Mouse (Mus musculus): ENCODE measurements around the gene Nyap1.
"Not testable (repeated sequence)": the region's sequence is repeated elsewhere in the genome, so short reads cannot be mapped to it uniquely, and the experiment has no call there.

Nyap1 gene

GRCm38 (mm10) chr5:137745214-137746171 lies 4.1 kb upstream of the Nyap1 start, which contains the start of gene Tsc22d4:
Gene Tsc22d4, plus strand, starts transcription at chr5:137745730.
- peak; percentile 79 for DNase-seq (ENCODE audit: low read depth, low spot score)

DNA sequence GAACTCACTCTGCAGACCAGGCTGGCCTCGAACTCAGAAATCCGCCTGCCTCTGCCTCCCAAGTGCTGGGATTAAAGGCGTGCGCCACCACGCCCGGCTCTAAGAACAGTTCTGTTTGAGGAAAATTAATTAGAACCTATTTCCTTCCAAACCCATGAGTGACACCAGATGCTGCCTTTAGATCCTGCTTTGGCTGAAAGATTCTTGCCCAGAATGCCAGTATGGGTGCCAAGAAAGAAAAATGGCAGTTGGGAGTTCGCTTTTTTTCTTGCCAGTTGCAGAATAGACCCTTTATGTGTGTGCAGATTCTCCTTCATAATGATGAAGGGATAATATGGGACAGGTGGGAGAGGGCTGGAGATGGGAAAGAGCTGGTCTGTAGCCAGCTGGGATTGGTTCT lies 2.8 kb upstream of the Nyap1 start:
- DNase-seq (ENCODE audit: low read depth, low spot score), result no peak

- no peak for DNase-seq (ENCODE audit: low read depth, low spot score)
Observed at GRCm38 (mm10) chr5:137742836-137743235, 1.4 kb upstream of the Nyap1 start.

DNA sequence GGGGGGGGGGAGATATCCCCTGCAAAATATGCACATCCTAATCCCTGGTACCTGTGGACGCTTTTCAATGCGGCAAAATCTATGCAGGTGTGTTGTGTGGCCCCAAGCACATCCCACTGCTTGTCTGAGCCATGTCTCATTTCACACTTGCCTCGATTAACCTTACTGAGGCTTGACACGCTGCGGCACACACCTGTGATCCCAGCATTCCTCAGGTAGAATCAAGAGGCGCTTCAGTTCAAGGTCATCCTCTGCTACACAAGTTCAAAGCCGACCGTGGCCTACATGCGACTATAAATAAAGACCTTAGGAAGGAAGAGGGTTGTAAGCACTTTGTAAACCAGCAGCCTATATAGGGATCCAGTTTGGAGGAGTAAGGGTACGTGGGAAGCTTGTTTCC lies 641 bp upstream of the Nyap1 start:
- DNase-seq (ENCODE audit: low read depth, low spot score), result no peak

DNA sequence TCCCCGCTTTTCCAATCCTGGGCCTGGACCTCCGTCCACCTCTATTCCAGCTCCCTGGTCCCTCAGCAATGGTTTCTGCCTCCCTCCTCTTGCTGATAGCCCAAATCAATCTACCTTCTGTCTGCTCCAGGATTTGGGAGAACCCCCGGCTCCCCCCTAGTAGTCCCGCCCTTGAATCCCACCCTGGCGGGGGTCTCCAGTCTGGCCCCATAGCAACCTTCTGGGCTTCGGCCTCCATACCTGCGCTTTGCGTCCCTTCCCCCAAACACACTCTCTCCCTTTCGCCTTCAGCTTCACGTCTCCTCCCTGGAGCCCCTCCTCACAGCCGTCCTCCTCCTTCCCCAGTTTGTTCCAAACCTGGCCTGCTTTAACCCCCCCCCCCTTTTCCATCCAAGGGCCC lies 901 bp downstream of the Nyap1 start:
- DNase-seq (ENCODE audit: low read depth, low spot score), result no peak

DNA sequence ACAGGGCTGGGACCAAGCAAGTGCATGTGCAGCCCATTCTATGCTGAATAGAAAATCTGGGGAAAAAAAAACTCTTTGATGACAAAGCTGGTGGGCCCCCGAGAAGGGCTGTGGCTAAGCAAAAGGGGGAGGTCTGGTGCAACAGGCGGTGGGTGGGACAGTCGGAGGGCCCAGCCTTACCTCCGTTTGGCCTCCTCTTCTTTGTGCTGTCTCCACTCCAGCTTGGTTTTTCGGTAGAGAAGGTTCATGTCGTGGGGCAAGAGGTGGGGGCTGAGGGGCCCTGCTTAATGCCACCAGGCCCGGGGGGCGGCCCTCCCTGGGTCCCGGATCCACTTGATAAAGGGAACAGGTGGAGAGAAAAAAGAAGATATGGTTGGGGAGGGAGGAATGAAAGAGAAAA lies 1.9 kb downstream of the Nyap1 start:
- DNase-seq (ENCODE audit: low read depth, low spot score), result no peak

DNA sequence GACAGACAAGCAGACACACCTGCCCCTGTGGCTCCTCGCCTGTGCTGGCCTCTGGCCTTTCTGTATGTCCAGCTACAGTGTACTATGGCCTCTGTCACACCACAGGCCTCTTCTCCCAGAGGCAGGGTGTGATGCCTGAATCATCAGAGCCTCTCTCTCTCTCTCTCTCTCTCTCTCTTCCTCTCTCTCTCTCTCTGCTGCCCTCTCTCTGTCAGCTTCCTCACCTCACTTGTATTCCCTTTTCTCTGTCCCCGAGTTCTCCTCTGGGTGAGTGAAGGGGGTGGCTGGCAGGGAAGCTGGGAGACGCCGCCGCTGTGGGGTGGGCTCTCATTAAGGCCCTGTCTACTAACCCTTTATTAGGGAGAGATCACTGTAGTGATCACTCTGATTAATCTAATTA lies 2.9 kb downstream of the Nyap1 start:
- DNase-seq (ENCODE audit: low read depth, low spot score), result no peak

DNA sequence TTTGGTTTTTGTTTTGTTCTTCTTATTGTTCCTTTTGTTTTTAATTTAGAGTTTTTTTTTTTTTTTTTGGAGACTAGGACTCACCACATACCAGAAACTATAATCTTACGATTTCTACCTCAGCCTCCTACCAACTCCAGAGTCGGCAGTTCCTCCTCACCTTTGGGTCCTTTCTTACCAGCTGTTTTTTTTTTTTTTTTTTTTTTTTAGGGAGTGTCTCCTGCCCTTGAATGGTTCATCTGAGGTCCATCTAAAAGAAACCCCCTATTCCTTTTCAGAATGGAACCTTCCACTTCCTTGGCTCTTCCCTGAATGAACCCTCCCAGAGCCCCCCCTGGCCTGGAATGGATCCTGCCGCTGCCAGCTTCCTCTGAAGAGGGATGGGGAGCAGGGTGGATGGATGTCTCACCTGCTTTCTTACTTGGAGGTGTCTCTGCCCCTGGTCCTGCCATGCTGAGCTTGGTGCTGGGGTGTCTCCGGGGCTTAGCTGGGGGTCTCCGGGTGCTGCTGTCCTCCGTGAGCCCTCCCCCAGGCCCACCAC lies 3.9 kb downstream of the Nyap1 start:
- DNase-seq (ENCODE audit: low read depth, low spot score), result no peak

DNA sequence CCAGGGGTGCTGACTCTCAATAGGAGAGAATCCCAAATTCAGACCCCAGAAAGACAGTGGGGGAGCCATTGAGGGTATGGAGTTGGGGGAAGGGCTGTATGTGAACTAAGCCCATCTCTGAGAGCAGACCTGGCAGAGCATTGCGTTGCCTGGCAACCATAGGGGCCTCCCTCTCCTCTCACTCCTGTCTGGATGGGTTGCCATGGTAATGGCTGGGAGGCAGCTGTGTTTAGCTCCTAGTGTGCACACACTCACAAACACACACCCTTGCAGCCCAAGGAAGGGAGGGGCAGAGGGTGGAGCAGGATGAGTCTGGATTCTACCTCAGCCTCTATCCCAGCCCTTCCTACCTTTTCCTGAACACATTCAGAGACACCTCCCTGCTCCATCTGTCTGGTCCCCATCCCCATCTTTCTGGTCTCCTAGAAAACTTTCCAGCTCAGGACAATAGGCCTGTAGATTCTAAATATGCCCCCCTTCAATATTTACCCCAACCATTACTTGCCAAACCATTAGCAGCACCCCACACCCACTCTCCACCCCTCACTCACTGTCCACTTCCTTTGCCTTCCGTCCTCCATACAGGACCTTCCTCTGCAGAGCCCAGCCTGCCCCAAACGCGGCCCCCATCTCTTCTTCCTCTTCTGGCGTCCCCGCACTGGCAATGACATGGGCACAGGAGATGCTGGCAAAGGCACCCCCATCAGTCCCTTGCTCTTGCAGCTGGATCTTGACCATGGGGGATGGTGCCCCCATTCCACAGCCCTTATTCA lies 6.9 kb downstream of the Nyap1 start:
- peak; percentile 71 for DNase-seq (ENCODE audit: low read depth, low spot score)

DNA sequence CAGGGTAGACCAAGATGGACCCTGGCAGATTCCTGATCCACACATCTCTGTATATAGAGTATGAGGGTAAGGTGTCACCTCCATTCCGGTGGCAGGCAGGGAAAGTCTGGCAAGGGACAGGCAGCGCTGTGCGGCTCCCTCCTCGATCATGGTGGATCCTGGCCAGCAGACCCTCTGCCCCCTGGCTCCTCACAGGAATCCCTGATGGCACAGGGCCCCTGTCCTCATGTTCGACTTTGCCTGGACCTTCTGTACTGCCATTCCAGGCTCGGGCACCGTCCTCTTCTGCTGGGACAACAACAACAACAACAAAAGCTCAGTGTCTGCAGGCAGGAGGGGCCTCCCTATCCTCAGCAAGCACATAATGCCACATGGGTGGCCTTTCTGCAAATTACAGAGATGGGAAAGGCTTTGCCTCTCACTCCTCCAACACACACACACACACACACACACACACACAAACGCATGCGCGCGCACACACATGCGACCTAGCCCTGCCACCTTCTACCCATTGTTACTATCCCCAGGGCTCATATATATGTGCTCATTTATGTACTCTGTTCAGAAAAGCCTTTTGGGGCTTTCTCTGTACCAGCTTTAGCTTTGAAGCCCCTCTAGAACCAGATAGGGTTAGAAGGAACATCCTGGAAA lies 7.6 kb downstream of the Nyap1 start:
- no peak for DNase-seq (ENCODE audit: low read depth, low spot score)

GRCm38 (mm10) chr5:137726767-137727166 lies 14.6 kb downstream of the Nyap1 start:
- no peak for DNase-seq (ENCODE audit: low read depth, low spot score)

- no peak for DNase-seq (ENCODE audit: low read depth, low spot score)
Observed at GRCm38 (mm10) chr5:137723840-137724239, 17.6 kb downstream of the Nyap1 start.

DNA sequence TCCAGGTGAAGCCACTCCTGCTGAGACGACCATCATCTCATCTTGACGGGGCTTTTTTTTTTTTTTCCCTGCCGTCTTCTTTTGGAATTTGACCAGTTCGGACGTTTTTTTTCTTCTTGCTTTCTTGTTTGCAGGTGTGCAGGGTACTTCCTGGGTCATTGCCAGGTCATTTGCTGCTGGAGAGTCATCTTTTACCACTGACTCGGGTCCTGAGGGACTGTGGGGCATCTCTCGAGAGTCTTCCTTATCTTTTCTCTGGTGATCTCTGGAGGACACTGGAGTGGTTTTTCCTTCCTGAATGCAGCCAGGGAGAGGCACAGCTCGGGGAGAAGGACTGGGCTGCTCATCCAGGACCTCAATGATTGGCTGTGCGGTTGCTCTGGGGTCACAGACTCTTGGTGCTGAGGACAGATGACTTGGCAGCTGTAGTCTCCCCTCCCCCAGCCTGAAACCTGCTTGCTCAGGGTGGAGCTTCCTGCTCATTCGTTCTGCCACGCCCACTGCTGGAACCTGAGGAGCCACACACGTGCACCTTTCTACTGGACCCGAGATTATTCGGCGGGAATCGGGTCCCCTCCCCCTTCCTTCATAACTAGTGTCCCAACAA lies 20.7 kb downstream of the Nyap1 start:
- not testable (repeated sequence) for DNase-seq (ENCODE audit: low read depth, low spot score)

GRCm38 (mm10) chr5:137719088-137719487 lies 22.3 kb downstream of the Nyap1 start:
- DNase-seq (ENCODE audit: low read depth, low spot score), result no peak

DNA sequence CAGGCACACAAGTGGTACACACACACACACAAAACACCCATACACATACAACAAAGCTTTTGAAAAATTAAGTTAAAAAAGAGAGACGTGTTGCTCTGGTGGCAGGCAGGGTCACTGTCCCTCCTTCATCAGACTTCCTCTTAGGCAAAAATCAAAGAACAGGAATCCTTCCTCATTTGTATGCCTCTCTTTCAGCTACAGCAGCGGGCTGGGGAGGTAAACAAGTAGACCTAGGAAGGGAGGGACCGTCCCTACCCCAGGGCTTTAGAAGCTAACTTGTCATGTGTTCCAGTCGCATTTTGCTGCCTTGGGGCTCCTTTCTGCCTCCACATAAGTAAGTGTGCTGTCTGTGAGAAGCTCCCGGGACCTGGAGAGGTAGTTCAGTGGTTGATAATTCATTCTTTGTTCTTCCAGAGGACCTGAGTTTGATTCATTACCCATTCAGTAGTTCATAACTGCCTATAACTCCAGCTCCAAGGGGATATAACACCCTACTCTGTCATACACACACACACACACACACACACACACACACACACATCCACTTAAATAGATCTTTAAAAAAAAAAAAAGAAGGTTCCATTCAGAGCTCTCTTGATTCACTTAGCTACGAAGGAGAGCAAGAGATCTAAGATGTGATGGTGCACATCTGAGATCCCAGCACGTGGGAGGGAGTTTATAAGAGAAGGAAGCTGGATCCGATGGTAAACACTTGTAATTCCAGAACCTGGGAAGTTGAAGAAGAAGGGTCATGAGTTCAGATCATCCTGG lies 23.2 kb downstream of the Nyap1 start:
- DNase-seq (ENCODE audit: low read depth, low spot score), result no peak

DNA sequence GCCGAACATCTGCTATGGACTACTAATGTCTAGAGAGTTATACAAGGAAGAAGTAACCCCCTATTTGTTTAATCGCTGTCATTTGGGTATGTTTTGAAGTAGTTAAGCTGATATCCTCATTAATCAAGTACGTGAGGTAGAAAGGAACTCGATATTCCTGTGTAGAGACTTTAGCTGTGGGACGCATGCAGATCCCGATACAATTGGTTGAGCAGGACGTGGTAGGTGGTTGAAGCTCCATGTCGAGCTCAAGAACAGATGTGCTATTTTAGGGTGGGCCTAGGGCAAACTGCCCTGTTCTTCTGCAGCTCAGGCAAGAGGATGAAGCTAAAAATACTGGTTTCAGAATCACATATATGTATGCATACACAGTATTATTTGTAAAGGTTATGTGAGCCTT lies 25.7 kb downstream of the Nyap1 start:
- DNase-seq (ENCODE audit: low read depth, low spot score), result no peak

DNA sequence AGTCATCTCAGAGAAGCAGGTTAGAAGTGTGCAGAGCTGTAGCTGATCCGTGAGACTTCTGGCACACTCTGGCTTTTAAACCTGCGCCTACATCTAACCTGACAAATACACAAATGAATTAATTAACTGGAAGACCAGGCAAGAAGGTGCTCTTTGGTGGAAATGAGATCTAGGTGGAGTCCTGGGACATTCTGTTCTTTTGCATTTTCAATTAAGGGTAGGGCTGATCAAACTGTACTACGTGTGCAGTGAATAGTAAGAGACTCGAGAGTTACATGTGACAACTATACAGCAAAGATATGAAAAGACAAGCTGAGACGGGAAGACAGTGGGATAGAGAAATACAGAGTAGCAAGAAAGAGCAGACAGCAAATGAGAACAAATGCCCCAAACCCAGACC lies 28.0 kb downstream of the Nyap1 start:
- no peak for DNase-seq (ENCODE audit: low read depth, low spot score)

DNA sequence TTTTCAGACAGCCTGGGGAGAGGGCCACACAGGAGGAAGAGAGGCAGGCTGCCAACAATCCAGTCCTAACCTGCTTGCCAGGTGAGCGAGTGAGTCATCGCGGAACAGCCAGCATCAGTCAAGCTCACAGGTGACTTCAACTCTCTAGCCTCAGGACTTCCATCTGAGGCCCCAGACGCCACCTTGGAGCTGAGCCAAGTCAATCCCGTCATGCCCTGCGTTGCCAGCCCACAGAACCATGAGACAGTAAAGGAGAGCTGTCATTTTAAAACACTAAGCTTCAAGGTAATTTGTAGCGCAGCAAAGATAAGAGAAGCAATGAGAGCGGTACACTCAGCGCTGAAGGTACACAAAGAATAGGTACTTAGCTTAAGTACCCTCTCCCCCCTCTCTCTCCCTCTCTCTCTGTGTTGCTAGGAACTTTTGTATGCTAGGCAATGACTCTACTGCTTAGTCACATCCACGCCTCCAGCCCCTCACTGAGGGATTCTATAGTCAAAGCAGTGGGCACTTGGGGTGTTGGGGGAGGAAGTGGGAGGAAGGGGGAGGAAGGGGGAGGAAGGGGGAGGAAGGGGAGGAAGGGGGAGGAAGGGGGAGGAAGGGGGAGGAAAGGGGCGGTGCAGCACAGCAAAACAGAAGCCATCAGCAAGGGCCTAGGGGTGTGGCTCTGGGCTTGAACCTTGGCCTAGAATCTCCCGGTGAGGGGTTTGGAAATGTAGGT lies 34.3 kb downstream of the Nyap1 start:
- DNase-seq (ENCODE audit: low read depth, low spot score), result no peak

DNA sequence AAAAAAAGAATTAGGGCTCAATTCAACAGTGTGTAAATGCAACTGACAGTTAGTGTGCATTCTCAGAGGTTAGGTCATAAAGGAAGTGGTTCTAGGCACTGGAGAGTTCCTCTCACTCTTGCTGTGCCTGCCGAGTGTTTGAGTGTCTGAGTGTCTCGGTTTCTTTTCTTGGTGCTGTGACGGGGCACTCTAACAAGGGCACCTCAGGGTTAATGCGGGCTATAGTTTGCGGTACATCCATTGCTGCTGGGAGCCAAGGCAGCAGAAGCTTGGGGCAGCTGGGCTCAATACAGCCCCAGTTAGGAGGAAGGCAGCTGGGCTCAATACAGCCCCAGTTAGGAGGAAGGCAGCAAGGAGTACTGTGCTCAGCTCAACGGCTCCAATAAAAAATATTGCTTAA lies 36.2 kb downstream of the Nyap1 start:
- no peak for DNase-seq (ENCODE audit: low read depth, low spot score)

- DNase-seq (ENCODE audit: low read depth, low spot score), result no peak
Observed at GRCm38 (mm10) chr5:137699850-137700249, 41.6 kb downstream of the Nyap1 start.
